Mouse (Mus musculus) midbrain, embryonic 13.5 days (tissue): Measurements from ENCODE around the gene Acpp. TPM values are rescaled to one million over a fixed set of nuclear protein-coding genes. Genes with fewer than 3 reads are reported as not detected.
A peak's percentile ranks its signal among the peaks of the same experiment; 100 is the strongest.
"Not testable (repeated sequence)": the region's sequence is repeated elsewhere in the genome, so short reads cannot be mapped to it uniquely, and the experiment has no call there.

ENCODE experiments used
- ATAC-seq: fragments of 200-750 bp; cut with Nextera tagmentation; 2 replicates; pipeline ENCODE4 v1.8.0; 2017; ENCODE audit warnings: mild to moderate bottlenecking, moderate TSS enrichment, moderate library complexity
- H3K27ac ChIP-seq: fragments of 300-500 bp; sonication (generic); 2 replicates; pipeline ENCODE4 v1.5.1; 2015; ENCODE audit warnings: inconsistent platforms, mild to moderate bottlenecking, moderate library complexity
- H3K27me3 ChIP-seq: fragments of 300-500 bp; sonication (generic); 2 replicates; pipeline ENCODE4 v1.6.1; 2015; ENCODE audit warnings: mild to moderate bottlenecking, inconsistent platforms
- H3K36me3 ChIP-seq: fragments of 300-500 bp; sonication (generic); 2 replicates; pipeline ENCODE4 v1.6.1; 2015; ENCODE audit warnings: mild to moderate bottlenecking, inconsistent platforms
- H3K4me1 ChIP-seq: fragments of 300-500 bp; sonication (generic); replicated peaks from 2 replicates; pipeline ENCODE4 v1.6.1; 2015; ENCODE audit warnings: inconsistent platforms
- H3K4me2 ChIP-seq: fragments of 300-500 bp; sonication (generic); replicated peaks from 2 replicates; pipeline ENCODE4 v1.6.1; 2015; ENCODE audit warnings: moderate library complexity, mild to moderate bottlenecking, inconsistent platforms
- H3K4me3 ChIP-seq: fragments of 300-500 bp; sonication (generic); replicated peaks from 2 replicates; pipeline ENCODE4 v1.5.1; 2015; ENCODE audit warnings: mild to moderate bottlenecking, inconsistent platforms
- H3K9ac ChIP-seq: fragments of 300-500 bp; sonication (generic); replicated peaks from 2 replicates; pipeline ENCODE4 v1.6.1; 2015; ENCODE audit warnings: mild to moderate bottlenecking, inconsistent platforms
- H3K9me3 ChIP-seq: fragments of 300-500 bp; sonication (generic); 2 replicates; pipeline ENCODE4 v1.6.1; 2016; ENCODE audit warnings: mild to moderate bottlenecking, inconsistent platforms
- WGBS: fragments of 180-500 bp; shearing (Covaris S2); methylation state at CpG from one replicate; pipeline ENCODE4 v1.1.7; 2015; 5-methylcytosine and 5-hydroxymethylcytosine counted together
- polyA plus RNA-seq: library from polyadenylated mRNA; unstranded; fragments of >200 nt; fragmentation: Nextera tagmentation; extraction: Ambion mirVana; gene quantifications from 2 replicates; pipeline ENCODE4 v1.2.1, GENCODE M21; 2015

Gene Acpp
- polyA plus RNA-seq, result 0.32 and 0.40 TPM in 2 replicates

DNA sequence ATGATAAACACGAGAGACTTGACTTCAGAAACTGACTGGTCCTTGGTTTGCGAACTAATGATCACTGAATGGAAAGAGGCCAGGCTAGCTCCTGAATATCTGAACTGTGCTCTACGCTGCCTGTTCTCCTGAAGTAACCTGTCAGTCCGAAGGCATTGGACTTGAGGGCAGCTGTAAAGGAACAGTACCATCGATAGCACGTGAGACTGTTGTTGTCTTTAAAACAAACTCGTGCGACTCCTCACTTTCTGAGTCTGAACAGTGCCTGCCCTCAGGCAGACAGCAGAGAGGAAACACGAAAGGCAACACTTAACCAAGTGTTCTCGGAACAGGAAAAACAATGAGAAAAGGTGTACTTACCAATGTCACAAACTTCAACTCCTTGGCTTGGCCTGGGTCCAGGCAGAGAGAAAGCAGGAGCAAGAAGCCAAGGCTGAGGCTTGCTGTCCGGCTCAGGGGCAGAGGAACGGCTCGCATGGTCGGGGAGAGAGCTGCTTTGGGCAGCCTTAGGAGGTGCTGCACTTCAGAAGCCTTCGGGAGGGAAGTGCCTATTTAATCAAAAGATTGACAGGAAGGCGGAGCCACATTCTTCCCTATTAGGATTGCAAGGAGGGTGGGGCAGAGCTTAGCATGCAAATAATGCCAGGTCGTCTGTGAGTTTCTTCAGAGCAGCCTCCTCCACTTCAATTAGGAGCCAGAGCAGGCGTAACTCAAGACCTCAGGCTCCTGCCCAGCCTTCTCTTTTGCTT lies at the start of gene Acpp:
Acpp (minus strand) TSS at position 566 of the 749 bp plus-strand sequence.
- no peak within 1 kb of the TSS for H3K27ac ChIP-seq
- H3K36me3 ChIP-seq, result no peaks in the 10 kb centered on the region
- peak within 1 kb of the TSS; percentile 48; the same call in 1 of the 2 replicates for H3K9ac ChIP-seq
- H3K9me3 ChIP-seq, result no peaks in the 10 kb centered on the region
- no peaks in the 10 kb centered on the region for H3K27me3 ChIP-seq
- peak within 1 kb of the TSS; percentile 49 for H3K4me2 ChIP-seq
- H3K4me3 ChIP-seq, result peak within 1 kb of the TSS; percentile 20; the same call in 1 of the 2 replicates
- peaks cover 10% of the 10 kb centered on the region; the same call in 1 of the 2 replicates for H3K4me1 ChIP-seq
- 28% methylated on average over 18 of the region's 18 CpGs for WGBS
- no peak for ATAC-seq

DNA sequence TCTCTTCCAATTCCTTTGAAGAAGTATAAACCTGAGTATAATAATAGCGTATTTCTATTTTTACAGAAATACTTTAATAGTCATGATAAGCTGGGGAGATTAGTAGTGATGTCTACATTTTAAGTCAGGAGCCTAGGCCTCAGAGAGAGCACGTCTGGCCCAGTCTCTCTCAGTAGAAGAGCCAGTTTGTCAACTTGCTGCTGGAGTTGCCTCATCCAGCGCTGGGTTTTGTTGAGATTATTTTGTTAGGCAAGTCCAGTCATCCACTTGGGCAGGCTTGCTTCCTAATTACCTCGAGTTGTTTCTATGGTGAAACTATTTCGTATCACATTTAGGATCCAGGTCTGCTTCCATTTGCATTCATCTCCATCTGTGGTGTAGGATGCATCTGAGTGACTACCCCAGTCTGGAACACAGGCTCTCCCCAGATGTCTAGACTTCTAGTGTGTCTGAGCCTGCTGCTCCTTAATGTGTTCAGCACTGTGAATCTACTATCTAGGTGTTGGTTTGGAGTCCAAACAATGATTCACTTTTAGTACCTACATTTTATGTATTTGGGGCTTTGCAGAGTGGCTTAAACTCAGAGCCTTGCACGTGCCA lies 45.1 kb upstream of the Acpp start:
- WGBS, result 83% methylated on average over 6 of the region's 6 CpGs
- Histone ChIP-seq H3K36me3 (no peaks in the 10 kb centered on the region), H3K9ac (no peak overlapping the region), H3K4me2 (no peak overlapping the region), H3K27ac (no peak overlapping the region), H3K9me3 (no peaks in the 10 kb centered on the region), H3K27me3 (no peaks in the 10 kb centered on the region), H3K4me1 (no peaks in the 10 kb centered on the region), H3K4me3 (no peak overlapping the region)
- ATAC-seq, result no peak

DNA sequence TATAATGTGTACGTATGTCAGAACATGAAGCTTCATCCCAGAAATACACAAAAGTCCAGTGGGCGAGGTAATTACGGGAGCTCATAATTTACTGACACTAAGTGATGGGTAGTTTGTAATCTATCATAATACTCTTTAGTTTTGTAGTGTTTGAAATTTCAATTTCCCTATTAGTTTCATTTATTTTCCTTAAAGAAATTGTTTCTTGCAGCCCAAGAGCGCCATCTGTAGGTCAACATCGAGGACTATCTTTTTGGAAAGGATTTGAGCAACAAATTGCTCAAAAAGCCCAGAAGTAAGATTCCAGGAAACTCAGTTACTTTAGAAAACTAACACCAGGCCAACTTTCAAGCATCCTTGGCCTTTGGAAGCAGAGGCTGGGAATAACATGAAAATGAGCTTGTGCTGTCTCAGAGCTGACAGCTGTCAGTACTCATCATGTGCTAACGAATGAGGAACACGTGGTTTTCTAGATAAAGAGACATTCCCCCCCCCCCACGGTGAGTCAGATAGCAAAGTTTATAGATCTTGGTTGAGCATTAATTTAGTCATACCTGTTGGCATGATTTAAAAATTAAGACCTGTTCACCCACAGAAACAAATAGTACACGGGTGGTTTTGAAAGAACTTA lies 42.1 kb upstream of the Acpp start:
- ATAC-seq, result no peak
- 70% methylated on average over 9 of the region's 9 CpGs for WGBS
- H3K27me3 ChIP-seq, result no peaks in the 10 kb centered on the region

DNA sequence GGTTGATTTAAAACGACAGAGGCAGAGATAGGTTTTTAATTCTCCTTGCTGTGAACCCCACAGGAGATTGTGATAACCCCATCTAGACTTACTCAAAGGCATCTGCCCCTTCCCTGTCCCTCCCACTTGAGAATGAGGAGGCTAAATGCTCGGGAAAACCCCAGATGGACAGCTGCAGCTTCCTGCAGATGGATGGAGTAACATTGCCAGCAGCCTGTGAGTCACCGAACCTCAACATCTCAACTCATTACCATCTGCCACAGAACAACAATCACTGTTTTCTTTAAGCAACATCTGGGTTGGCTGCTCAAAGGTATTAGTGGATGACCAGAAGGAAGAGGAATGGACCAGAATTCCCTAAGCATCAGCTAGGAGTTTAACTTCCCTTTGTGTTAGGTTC lies 38.0 kb upstream of the Acpp start:
- Histone ChIP-seq H3K9ac (no peak overlapping the region), H3K27ac (no peak overlapping the region), H3K4me3 (no peak overlapping the region), H3K4me1 (no peaks in the 10 kb centered on the region), H3K4me2 (no peak overlapping the region), H3K36me3 (no peaks in the 10 kb centered on the region), H3K27me3 (no peaks in the 10 kb centered on the region), H3K9me3 (no peaks in the 10 kb centered on the region)
- no peak for ATAC-seq
- 63% methylated on average over 3 of the region's 3 CpGs for WGBS

More for the DNA sequence above, 42.1 kb upstream of the Acpp start:
- Histone ChIP-seq H3K36me3 (no peaks in the 10 kb centered on the region), H3K4me3 (no peak overlapping the region), H3K27ac (no peak overlapping the region), H3K9ac (no peak overlapping the region), H3K4me1 (no peaks in the 10 kb centered on the region), H3K4me2 (no peak overlapping the region), H3K9me3 (no peaks in the 10 kb centered on the region)

DNA sequence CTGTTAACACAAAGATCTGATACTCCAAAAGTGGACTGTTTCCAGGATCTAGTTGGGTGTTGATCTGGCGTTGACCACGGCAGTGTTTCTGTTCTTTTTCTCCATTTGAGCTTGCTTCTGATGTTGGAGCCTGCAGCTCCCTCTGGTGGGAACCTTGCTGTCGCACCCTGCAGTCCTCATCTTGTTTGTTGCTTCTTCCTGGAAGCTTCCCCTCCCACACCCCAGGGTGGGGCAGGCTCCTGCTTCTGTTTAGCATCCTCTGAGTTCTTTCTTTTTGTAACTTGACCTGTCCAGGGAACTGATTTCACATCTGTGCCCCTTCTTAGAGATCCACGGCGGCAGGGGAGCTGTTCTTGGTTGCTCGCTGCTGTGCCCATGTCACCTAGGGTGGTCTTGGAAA lies 35.7 kb upstream of the Acpp start:
- WGBS, result 28% methylated on average over 6 of the region's 6 CpGs
- H3K36me3 ChIP-seq, result no peaks in the 10 kb centered on the region
- H3K4me2 ChIP-seq, result no peak overlapping the region
- no peaks in the 10 kb centered on the region for H3K27me3 ChIP-seq
- no peak overlapping the region for H3K27ac ChIP-seq
- H3K4me3 ChIP-seq, result no peak overlapping the region
- H3K9ac ChIP-seq, result no peak overlapping the region
- ATAC-seq, result no peak
- no peaks in the 10 kb centered on the region for H3K4me1 ChIP-seq
- no peaks in the 10 kb centered on the region for H3K9me3 ChIP-seq

DNA sequence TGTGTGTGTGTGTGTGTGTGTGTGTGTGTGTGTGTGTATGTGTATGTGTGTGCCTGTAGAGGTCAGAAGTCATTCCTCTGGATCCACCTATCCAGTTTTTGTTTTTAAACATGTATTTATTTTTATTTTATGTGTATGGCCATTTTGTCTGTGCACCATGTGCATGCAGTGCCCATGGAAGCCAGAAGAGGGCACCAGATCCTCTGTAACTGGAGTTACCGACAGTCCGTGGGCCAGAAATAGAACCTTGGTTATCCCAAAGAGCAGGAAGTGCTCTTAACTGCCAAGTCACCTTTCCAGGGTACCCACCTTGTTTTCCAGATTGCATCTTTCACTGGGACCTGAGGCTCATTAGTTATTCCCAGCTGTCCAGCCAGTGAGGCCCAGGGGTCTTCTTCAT lies 29.4 kb upstream of the Acpp start:
- Histone ChIP-seq H3K27me3 (no peaks in the 10 kb centered on the region), H3K9me3 (peaks cover 5% of the 10 kb centered on the region; the same call in 1 of the 2 replicates), H3K27ac (no peak overlapping the region), H3K4me1 (no peaks in the 10 kb centered on the region), H3K9ac (no peak overlapping the region), H3K36me3 (no peaks in the 10 kb centered on the region), H3K4me2 (no peak overlapping the region), H3K4me3 (no peak overlapping the region)
- ATAC-seq, result no peak
- WGBS, result 87% methylated on average over 2 of the region's 2 CpGs

DNA sequence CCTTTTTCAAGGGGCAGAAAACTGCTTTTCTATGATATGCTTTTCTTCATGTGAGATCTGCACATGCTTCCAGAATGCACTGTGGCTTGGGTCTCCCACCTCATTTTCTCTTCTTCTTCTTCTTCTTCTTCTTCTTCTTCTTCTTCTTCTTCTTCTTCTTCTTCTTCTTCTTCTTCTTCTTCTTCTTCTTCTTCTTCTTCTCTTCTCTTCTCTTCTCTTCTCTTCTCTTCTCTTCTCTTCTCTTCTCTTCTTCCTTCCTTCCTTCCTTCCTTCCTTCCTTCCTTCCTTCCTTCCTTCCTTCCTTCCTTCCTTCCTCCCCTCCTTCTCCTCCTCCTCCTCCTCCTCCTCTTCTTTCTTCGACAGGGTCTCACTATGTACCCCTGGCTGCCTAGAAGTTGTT lies 24.4 kb upstream of the Acpp start:
- not testable (repeated sequence) for H3K9ac ChIP-seq, ATAC-seq, H3K4me1 ChIP-seq, H3K27ac ChIP-seq, H3K36me3 ChIP-seq, H3K4me2 ChIP-seq, H3K9me3 ChIP-seq, H3K4me3 ChIP-seq, H3K27me3 ChIP-seq
- 70% methylated on average over 1 of the region's 1 CpGs for WGBS

DNA sequence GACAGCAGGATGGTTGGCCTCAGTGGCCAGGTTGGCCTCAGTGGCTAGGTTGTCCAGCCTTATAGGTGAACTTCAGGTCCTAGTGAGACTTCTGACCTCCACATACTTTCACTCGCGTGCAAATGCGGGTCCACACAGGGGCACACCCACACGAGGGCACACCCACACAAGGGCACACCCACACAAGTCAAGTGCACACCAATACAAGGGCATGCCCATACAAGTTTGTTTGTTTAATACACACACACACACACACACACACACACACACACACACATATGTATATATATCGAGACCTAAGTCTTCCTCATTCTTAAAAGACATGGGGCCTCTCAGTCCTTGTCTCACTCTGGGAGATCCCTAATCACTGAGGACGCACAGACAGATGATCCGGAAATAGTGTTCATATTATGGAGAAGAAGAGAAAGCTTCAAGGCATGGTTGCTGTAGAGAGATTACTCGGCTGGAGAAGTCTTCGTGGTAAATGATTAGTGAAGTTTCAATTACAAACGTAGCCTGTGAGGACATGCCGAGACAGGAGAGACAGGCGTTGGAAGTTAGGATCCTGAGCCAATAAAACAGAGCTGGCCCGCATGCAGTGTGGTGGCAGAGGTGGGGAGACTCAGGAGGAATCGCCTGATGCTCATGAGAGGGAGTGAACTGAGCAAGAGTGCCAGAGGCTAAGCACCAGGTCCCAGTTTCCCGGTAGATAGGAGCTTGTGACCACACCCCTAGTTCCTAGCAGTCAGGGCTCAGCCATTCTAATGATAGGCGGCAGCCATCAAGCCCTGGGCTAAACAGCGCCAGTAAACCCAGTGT lies 23.7 kb upstream of the Acpp start:
- Histone ChIP-seq H3K4me3 (no peak overlapping the region), H3K4me1 (no peaks in the 10 kb centered on the region), H3K9me3 (peaks cover 5% of the 10 kb centered on the region; the same call in 1 of the 2 replicates), H3K36me3 (no peaks in the 10 kb centered on the region), H3K9ac (no peak overlapping the region), H3K4me2 (no peak overlapping the region), H3K27me3 (no peaks in the 10 kb centered on the region), H3K27ac (no peak overlapping the region)
- ATAC-seq, result no peak
- WGBS, result 83% methylated on average over 17 of the region's 17 CpGs

DNA sequence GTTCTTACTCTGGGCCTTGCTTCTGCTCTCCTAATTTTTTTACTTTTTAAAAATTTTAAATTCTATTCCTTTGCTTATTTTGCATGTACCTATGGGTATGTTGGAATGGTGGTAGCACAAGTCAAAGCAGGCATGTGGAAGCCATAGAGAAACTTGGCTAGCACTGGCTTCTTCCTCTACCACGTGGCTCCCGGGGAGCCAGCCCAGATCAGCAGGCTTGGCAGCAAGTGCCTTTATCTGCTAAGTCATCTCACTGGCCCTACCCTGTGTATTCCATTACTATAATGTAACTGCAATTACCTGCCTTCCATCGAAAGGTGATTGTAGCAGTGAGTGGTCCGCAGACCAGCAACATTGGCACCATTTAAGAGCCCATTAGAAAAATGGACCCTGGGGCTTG lies 22.8 kb upstream of the Acpp start:
- Histone ChIP-seq H3K9me3 (peaks cover 5% of the 10 kb centered on the region; the same call in 1 of the 2 replicates), H3K4me1 (peaks cover 5% of the 10 kb centered on the region; the same call in 1 of the 2 replicates), H3K4me2 (no peak overlapping the region), H3K9ac (no peak overlapping the region), H3K27me3 (no peaks in the 10 kb centered on the region), H3K36me3 (no peaks in the 10 kb centered on the region), H3K4me3 (no peak overlapping the region), H3K27ac (no peak overlapping the region)
- no peak for ATAC-seq
- 89% methylated on average over 4 of the region's 4 CpGs for WGBS

DNA sequence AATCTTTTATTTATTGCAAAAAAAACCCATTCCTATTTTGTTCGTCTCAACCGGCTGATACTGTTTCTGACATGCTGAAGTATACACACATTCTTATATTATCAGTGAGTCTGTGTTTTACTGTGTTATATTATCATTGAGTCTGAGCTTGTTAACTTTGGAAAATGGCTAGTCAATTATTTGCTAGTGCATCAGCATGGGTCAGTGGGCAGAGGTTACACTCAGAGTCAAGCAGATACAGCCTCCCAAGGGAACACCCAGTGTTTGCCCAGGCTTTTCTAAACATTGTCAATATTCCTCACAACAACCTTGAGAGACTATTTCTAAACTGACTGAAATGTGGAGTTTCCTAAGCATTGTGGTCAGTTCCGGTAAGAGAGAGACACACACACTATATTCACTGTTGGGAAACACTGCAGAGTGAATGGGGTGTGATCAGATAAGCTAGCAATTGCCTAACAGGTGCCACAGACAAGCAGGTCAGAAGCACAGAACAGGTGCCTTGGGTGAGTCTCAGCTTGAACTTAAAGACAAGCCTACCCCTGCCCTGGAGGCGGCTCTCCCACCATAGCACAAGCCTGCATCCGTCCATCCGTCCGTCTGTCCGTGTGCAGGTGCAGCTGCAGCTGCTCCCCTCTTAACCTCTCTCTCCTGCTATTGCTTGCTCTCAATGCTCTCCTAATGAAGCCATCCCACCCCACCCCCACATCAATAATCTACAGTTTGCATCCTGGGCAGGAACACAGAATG lies 18.1 kb upstream of the Acpp start:
- Histone ChIP-seq H3K4me3 (no peak overlapping the region), H3K36me3 (no peaks in the 10 kb centered on the region), H3K4me1 (peaks cover 5% of the 10 kb centered on the region; the same call in 1 of the 2 replicates), H3K9ac (no peak overlapping the region), H3K9me3 (no peaks in the 10 kb centered on the region), H3K4me2 (no peak overlapping the region), H3K27me3 (no peaks in the 10 kb centered on the region), H3K27ac (no peak overlapping the region)
- ATAC-seq, result no peak
- WGBS, result 77% methylated on average over 8 of the region's 8 CpGs

DNA sequence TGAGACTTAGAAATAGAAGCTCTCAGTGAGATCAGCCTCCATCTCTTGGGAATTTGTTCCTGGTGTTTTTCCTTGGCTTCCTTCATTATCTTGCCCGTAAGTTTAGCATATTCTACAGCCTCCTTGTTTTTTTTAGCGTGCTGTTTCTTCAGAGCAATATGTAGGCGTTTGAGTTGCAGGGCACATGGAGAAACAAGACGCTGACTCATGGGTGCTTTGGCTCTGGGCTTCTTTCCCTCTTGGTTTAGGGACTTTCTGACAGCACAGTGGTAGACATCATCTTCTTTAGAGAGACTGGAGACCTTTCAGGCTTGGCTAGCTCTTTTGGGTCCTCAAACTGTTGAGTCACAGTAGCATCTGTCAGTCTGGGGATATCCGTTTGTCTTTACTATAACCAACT lies 6.6 kb upstream of the Acpp start:
- Histone ChIP-seq H3K4me1 (no peaks in the 10 kb centered on the region), H3K4me2 (no peak overlapping the region), H3K9ac (no peak overlapping the region), H3K27ac (no peak overlapping the region), H3K4me3 (no peak overlapping the region), H3K9me3 (no peaks in the 10 kb centered on the region), H3K27me3 (no peaks in the 10 kb centered on the region), H3K36me3 (no peaks in the 10 kb centered on the region)
- ATAC-seq, result no peak
- 88% methylated on average over 5 of the region's 5 CpGs for WGBS
